Mouse (Mus musculus): ENCODE data around the gene Cldn7.
A peak's percentile ranks its signal among the peaks of the same experiment; 100 is the strongest.
"Not testable (repeated sequence)": the region's sequence is repeated elsewhere in the genome, so short reads cannot be mapped to it uniquely, and the experiment has no call there.

Gene Cldn7

GRCm38 (mm10) chr11:70013408-70013807 lies 48.8 kb downstream of the Cldn7 start:
- no peak for DNase-seq (ENCODE audit: low spot score in 2 of 2)

GRCm38 (mm10) chr11:70014051-70014450 lies 49.5 kb downstream of the Cldn7 start:
- DNase-seq (ENCODE audit: low spot score in 2 of 2), result no peak

GRCm38 (mm10) chr11:70014880-70015558 lies 50.4 kb downstream of the Cldn7 start, which contains the start of gene Acadvl:
TSS of gene Acadvl (minus strand) at chr11:70015411.
- DNase-seq (ENCODE audit: low spot score in 2 of 2), result peak; percentile 78 to 83

- DNase-seq (ENCODE audit: low spot score in 2 of 2), result no peak
Observed at GRCm38 (mm10) chr11:70015677-70016076, 51.1 kb downstream of the Cldn7 start.

GRCm38 (mm10) chr11:70016177-70016576 lies 51.6 kb downstream of the Cldn7 start:
- not testable (repeated sequence) for DNase-seq (ENCODE audit: low spot score in 2 of 2)

- no peak for DNase-seq (ENCODE audit: low spot score in 2 of 2)
Observed at GRCm38 (mm10) chr11:70016669-70017068, 52.1 kb downstream of the Cldn7 start, which contains the start of gene Dlg4. TSS of gene Dlg4 (plus strand) at chr11:70016942.

- no peak for DNase-seq (ENCODE audit: low spot score in 2 of 2)
Observed at GRCm38 (mm10) chr11:70017199-70017767, 52.7 kb downstream of the Cldn7 start.
